Mouse (Mus musculus): ENCODE measurements at regions not wholly inside any gene's neighbourhood (a gene's known extent, or its start where the extent isn't known, plus 50 kb on each side); places are given as distances from the start of the nearest gene placed in this dataset.

DNA sequence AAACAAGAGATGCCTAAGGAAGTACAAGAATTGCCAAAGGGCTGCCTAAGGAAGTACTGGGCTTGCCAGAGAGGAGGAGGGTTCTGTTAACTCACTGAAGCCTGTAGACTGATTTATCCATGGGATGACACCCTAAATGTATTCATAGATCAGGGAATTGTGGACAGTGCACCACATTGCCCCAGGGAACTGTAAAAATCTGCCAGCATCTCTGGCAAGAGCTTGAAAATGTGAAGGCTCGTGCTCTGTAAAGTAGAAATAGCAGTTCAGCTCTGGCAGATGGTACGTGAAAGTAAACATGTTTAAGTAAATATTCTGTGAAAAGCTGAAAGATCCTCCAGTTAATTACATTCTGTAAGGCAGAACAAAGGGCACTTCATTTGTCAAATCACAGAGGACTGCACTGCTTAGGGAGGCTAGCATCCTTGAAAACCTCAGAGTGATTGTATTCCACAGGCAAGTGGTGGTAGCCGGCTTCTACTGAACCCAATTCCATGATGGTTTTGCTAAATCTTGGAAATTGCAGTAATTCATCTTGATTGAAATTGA lies 445.9 kb upstream of the Grin3a start:
- peak in 1 of 2 experiments; percentile 5 for DNase-seq (ENCODE audit: extremely low spot score in 1 of 2, low spot score in 1 of 2)

DNA sequence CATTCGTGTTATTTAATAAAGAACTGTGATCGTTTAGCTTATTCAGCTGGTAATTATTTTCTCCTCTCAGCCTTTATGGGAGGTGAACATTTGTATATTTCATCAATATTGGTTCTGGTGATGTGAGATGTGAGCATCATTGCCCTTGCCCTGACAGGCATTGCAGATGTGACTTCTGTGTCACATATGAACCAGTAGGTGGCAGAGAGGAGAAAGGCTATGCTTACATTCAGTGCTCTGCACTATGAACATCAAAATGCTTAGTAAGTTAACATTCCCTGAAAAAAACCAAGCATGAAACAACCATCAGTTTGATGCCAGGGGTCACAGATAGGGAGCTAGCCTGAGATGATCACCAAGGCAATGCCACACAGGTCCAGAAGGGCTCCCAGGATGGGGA lies 441.1 kb upstream of the Grin3a start:
- peak in 1 of 2 experiments; percentile 15 for DNase-seq (ENCODE audit: extremely low spot score in 1 of 2, low spot score in 1 of 2)

DNA sequence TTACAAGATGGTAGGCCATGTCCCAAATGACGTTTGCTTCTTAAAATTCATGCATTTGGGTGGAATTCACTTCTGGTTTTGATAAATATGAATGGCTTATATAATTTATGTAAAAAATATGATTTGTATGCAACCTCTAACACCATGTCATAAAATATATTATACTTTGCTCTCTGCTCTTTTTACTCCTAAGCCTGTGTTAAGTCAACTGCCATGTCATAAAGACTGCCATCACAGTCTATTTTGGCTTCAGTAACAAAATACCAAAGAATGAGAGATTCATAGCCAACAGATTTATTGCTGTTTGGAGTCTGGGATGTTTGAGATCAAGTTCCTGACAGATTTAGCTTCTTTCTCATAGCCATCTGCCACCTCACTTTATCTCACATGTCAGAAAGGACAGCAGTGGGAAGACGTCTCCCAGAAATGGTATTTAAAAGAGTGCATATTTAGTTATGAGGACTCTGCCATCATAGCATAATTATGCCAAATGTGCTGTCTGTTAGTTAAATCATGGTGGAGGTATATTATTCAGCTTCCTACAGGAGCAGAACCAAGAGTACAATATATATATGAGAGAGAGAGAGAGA lies 413.6 kb upstream of the Grin3a start:
- DNase-seq (ENCODE audit: extremely low spot score in 1 of 2, low spot score in 1 of 2) = peak; percentile 38 to 58

DNA sequence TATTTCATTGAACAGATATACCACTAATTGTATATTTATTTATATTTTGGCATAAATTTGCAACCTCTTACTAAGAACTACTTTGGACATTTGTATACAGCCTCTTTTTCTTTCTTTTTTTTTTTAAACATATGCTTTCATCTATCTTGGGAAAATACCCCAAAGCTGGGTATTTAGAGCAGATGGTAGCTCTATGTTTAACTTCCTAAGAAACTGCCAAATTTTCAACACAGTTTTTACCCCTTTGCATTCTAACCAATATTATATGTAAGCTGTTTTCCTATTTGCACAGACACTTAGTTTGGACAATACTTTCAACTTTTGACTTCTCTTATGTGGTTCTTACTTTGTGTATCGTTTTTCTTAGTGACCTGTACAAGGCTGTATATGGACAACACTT lies 396.5 kb upstream of the Grin3a start:
- DNase-seq (ENCODE audit: extremely low spot score in 1 of 2, low spot score in 1 of 2) = peak in 1 of 2 experiments; percentile 27

DNA sequence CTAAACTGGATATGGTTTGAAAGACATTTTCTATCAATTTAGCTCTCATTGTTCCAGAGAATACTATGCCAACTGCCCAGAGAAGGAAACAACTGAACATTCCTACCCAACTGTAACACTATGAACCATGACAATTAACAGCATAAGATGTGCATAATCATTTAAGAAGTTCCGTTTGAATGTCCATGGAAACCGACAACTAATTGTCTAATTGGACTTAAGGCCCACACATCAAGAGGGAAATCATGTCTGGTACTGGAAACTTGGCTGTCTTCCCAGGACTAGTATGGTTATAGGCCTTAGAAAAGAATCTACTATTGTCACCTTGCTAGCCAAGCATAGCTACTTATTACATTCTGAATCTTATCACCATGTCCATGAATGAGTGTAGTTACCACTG lies 395.4 kb upstream of the Grin3a start:
- DNase-seq (ENCODE audit: extremely low spot score in 1 of 2, low spot score in 1 of 2) = no peak

DNA sequence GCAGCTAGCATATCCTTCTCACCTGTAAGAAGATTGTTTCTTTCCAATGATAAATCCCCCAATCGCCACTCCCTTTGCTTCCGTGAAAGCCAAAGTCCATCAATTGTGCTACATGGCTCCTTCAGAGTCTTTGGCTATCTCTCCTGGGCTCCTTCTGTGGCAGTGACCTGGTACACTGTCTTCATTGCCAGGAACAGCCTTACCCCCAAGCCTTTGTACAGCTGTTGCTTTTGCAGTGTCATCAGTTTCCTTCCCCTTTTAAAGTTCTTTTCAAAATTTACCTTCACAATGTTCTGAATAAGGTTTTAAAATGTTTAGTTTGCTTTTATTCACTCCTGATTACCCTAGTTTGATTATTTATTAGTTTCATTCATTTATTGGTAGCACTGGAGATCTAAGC lies 393.8 kb upstream of the Grin3a start:
- DNase-seq (ENCODE audit: extremely low spot score in 1 of 2, low spot score in 1 of 2) = no peak

DNA sequence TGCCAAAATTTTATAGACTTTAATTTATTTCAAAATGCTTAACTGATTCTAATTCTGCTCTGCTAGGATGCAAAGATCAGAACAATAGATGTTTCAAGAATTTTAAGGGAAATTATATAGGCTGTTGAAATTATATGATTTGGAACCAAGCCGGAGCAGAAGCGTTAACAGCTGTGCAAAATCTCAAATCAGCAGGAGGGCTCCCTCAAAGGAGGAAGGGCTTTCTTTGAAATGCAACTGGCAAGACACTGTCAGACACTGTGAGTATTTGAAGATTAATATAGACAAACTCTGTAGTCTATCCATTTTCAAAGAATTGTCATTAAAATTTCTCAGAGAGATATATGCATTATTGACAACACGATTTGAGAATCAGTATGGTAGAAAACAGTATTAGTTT lies 389.9 kb upstream of the Grin3a start:
- DNase-seq (ENCODE audit: extremely low spot score in 1 of 2, low spot score in 1 of 2) = no peak

DNA sequence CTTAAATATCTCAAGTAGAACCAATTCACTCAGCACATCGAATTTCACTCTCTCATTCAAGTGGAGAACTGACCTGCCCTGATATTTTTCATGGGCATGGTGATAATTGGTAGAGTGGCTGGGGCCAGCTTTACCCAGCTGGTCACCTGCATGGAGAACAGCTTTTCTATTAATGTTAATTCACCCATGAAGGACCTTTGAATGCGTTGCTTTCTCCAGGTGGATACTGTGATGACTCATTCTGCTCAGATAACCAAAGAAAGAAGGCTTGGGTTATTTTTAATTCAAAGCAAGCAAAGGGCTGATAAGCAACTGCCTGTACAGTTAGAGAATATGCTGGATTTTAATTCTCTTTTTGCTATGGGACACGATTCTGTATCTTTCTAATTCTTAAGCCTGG lies 357.8 kb upstream of the Grin3a start:
- DNase-seq (ENCODE audit: extremely low spot score in 1 of 2, low spot score in 1 of 2) = no peak

DNA sequence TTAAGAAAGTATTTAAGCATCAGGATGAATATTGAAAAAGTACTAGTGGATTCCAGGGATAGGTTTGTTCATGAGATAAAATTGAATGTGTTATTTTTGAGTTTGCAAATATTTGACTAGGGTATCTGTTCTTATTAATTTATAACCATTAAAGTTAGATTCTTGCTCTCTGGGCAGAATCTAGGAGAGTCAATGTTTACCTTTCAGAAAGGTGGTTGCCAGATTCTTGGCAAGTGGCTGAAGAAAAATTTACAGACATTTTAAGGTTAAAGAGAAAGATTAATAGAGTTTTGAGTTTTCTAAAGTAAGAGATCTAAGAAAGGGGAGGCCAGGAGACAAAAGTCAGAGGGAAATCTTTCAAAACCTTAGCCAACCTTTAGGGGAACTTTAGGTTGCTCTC lies 331.7 kb upstream of the Grin3a start:
- DNase-seq (ENCODE audit: extremely low spot score in 1 of 2, low spot score in 1 of 2) = no peak

DNA sequence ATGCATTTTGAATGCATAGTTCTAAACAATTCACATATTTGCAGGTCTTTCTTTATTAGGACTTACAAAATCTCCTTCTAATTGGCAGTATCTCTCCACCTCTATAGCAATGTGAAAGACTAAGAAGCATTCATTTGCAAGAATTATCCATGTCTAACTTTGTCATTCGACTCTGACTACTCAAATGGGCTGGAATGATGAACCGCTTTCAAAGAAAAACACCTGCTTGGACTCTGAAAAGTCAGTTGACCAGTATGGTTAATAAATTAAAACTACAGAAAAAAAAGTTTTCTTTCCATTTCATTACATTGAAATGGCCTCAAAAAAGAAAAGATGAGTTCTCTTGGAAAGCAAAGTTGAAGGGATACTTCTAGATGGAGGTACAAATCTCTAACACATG lies 331.1 kb upstream of the Grin3a start:
- DNase-seq (ENCODE audit: extremely low spot score in 1 of 2, low spot score in 1 of 2) = no peak

DNA sequence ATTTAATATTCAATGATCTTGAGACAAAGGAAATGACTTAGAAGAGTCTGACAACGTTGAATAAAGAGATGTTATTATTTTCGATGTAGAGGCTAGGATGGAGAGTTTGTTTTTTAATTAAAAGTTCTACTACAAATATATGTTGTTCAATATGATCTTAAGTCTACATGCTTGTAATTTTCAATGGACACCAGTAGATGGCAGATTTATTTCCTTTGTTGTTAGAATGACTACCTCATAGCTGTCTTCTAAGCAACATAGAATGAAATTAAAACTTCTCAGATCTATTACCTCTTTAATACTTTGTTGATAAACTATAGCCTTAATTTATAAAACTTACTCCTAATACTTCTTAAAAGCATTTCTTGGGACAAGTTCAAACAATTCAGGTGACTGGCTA lies 315.3 kb upstream of the Grin3a start:
- DNase-seq (ENCODE audit: extremely low spot score in 1 of 2, low spot score in 1 of 2) = peak in 1 of 2 experiments; percentile 19

DNA sequence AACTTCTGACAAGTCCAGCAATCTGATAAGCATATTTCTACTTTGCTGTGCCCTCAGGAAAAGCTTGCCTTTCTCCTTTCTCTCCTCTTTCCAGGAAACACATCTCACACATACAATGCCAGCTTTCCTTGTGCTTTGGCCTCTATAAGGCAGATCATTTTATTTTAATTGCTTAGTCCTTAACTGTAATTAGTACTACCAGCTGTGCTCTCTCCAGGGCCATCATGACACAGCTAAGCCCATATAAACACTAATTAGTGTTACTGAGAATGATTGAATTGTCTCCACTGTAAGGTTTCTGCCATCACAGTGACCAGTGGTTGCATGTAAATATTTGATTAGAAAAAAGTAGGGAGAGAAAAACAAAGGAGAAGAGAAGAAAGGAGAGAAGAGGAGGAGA lies 300.4 kb upstream of the Grin3a start:
- no peak for DNase-seq (ENCODE audit: extremely low spot score in 1 of 2, low spot score in 1 of 2)

DNA sequence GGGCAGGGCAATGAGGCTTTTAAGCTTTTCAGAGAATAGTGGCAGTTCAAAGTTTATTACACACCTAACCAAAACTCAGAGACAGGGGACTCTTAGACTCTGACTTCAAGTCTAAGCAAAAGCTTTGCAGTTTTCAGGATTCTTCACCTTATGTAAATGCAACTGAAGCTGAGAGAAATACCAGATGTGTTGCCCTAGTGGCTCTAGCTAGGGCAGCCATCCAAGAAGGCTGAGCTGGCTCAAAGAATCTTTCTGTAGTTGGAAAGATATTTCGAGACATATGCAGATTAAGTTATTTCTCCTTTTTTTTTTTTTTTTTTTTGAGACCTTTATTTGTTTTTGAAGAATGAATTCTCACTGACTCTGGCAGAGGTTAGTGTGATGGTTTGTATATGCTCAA lies 284.7 kb upstream of the Grin3a start:
- DNase-seq (ENCODE audit: extremely low spot score in 1 of 2, low spot score in 1 of 2) = peak; percentile 39 to 70

DNA sequence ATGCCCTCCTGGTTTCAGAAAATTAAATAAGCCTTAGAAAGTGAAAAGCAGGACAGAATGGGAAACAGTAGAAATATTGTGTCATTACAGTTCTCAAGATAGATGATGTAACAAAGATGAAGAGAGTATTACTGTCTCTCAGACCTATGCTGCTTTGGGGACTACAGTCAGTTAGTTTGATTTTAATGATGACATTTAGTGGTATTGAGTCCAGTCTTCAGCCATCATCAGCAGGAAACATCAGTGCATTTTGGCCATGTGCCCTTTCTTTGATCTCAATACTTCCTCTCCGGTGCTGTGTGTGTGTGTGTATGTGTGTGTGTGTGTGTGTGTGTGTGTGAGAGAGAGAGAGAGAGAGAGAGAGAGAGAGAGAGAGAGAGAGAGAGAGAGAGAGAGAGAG lies 261.0 kb upstream of the Grin3a start:
- no peak for DNase-seq (ENCODE audit: extremely low spot score in 1 of 2, low spot score in 1 of 2)

DNA sequence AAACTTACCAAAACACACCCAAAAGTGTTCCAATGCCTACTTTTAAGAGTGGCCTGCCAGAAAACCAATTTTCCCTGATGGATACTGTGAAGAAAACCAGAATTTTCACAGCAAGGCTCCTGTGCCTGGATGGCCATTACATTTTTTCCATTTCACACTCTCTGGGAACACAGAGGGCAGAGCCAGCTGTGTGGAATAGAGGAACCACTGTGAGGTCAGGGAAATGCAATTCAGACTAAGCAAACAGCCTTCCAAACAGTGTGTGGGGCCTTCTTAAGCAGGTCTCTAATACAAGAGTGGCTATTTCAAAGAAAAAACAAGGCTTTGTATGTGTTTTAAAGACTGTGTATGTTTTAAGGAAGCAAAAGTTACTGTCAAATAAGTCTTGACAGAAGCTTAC lies 242.3 kb upstream of the Grin3a start:
- no peak for DNase-seq (ENCODE audit: extremely low spot score in 1 of 2, low spot score in 1 of 2)

DNA sequence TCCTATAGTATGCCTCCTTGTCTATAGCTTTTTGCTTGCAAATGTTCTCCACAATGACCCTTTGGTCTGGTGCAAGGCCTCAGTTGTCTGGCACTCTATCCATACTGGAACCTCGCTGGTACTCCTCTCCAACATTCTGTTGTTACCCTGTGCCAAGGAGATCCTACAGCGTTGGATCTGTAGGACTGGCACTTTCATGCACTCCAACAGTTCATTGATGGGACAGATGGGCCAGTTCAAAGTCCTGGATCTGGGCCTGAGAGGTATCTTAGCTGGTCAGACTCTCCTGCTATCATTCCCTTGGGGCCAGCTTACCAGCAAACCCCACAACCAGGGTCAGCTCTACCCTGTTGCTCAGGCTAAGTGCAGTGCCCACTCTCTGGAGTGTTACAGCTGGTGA lies 241.1 kb upstream of the Grin3a start:
- DNase-seq (ENCODE audit: extremely low spot score in 1 of 2, low spot score in 1 of 2) = no peak

DNA sequence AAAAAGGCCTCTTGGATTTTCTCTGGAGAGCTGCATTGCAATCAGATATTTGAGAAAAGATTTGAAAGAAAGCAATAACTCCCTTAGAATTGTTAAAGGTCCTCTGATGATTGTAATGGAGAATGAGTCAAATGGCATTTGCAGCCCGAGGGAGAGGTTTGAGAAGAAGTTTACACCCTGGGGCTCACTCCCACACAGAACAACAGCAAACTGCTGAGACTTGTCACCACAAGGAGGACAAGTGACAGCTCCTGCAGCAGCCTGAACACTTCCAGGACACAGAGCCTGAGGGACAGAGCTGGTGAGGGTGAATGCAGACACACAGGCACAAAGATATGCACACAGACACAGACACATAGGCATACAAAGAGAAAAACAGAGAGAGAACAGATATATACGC lies 210.0 kb upstream of the Grin3a start:
- peak in 1 of 2 experiments; percentile 14 for DNase-seq (ENCODE audit: extremely low spot score in 1 of 2, low spot score in 1 of 2)

DNA sequence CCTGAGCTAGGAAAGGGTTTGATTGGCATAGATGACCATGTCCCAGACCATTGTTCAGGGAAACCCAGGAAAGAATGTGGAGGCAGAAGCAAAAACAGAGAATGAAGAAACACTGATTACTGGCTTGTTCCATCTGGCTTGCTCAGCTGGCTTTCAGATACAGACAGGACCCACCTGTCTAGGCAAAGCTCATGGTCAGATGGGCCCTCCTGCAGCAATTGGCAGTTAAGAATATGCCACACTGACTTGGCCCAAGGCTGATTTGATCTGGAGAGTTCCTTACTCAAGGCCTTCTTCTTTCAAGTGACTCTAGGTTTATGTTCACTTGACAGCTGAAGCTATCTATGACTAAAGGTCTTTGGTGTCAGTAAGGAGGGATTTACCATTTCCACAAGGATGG lies 195.9 kb upstream of the Grin3a start:
- DNase-seq (ENCODE audit: extremely low spot score in 1 of 2, low spot score in 1 of 2) = no peak

DNA sequence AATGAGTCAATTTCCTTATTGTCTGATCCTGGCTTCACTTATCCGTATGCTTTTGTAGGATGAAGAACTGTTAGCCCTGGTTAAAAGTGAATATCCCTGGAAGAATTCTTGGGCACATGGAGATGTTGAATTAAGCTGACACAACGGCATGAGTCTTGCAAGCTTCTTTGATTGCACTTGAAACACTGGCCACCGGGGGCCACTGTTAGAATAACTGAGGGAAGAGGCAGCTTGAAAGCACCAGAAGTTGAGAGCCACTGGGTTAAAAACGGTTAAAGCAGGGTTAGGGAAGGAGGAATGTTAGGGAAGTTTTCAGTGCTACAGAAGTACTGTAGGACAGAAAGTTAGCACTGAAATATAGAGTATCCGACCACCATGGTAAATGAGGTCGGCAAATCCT lies 190.5 kb upstream of the Grin3a start:
- peak in 1 of 2 experiments; percentile 37 for DNase-seq (ENCODE audit: extremely low spot score in 1 of 2, low spot score in 1 of 2)

DNA sequence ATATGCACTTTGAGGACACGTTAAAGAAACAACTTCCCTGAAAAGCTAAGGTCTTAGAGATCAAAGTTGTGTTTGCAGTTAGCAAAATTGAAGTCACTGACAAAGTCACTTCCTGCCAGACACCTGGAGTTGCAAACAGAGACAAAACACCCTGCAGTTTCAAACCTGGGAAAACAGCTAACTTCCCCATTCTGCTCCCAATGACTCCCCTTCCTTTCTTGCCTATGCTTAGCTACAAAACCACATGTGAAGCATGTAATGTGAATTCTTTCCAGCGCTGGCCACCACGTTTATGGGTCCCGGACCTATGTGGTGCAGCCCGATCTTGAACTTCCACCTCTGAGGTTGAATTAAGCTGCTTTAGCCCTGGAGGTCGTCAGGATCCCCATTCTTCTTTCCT lies 179.8 kb upstream of the Grin3a start:
- no peak for DNase-seq (ENCODE audit: extremely low spot score in 1 of 2, low spot score in 1 of 2)

Data from frontal cortex, adult 2 months (tissue).